Mouse (Mus musculus): ENCODE measurements at regions not wholly inside any gene's neighbourhood (a gene's known extent, or its start where the extent isn't known, plus 50 kb on each side); places are given as distances from the start of the nearest gene placed in this dataset.

DNA sequence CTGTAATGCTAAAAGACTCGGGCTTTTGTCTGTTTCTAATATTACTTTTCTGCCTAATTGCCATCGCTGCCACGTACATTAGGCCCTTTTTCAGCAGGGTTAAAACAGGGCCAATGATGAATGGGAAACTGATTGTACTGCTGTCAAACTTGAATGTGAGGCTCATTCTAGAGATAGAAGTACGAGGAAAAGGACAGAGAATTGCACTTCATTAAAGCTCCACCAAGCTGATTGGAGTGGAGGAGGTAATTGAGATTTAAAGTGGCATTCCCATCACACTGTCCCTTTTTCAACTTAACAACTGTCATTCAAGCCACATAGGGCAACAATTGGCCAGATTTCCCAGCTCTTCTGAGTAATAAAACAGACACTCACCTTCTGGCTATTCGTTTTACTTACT is 526.8 kb downstream of the Prkd1 start:
- DNase-seq (ENCODE audit: low spot score in 2 of 2): no peak

DNA sequence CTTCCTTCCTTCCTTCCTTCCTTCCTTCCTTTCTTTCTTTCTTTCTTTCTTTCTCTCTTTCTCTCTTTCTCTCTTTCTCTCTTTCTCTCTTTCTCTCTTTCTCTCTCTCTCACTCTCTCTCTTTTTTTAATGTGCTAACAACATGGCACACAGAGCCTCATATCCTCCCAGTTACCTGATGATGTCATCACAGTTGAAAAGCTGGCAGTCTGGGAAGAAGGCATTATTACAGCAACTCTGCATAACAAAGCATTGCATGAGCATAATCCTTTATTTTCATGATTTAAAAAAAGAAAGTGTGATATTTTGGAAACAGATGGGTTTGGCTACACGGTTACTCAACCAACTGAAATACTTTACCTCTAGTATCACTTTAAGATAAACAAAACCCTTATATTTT is 525.9 kb downstream of the Prkd1 start:
- DNase-seq (ENCODE audit: low spot score in 2 of 2): no peak

DNA sequence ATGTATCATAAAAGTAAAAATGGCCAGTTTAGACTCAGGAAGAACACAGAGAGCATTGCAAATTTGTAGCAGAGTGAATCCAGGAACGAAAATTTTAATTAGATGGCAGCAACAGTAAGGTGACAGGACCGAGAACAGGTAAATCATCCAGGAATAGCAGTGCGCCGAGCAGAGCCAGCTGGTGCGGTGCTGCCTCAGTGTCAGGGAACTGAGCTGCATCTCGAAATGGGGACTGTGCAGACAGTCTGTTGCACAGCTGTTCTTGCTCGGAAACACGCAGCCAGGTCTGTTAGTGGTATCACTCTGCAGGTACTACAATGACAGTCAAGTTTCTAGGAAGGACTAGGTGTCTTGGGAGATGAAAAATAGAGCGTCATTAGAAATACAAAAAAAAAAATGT is 490.8 kb downstream of the Prkd1 start:
- DNase-seq (ENCODE audit: low spot score in 2 of 2): peak in 1 of 2 experiments; percentile 5

DNA sequence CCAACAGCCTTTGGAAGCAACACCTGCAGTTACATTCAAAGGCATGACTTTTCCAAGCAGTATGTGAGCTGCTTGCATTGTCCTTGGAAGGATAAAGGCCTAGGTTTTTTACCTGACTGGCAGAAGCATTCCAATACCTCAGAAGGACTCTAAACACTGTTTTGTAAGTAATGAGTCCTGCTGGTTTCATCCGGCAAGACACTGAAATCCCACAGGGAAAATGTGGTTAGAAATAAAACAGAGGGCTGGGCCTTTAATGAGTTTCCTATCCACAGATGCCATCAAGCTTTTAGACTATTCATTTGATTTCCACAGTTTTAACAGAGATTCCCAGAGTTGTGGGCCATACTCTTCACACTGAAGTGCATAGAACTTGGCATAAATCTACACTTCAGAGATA is 461.6 kb downstream of the Prkd1 start:
- DNase-seq (ENCODE audit: low spot score in 2 of 2): no peak

DNA sequence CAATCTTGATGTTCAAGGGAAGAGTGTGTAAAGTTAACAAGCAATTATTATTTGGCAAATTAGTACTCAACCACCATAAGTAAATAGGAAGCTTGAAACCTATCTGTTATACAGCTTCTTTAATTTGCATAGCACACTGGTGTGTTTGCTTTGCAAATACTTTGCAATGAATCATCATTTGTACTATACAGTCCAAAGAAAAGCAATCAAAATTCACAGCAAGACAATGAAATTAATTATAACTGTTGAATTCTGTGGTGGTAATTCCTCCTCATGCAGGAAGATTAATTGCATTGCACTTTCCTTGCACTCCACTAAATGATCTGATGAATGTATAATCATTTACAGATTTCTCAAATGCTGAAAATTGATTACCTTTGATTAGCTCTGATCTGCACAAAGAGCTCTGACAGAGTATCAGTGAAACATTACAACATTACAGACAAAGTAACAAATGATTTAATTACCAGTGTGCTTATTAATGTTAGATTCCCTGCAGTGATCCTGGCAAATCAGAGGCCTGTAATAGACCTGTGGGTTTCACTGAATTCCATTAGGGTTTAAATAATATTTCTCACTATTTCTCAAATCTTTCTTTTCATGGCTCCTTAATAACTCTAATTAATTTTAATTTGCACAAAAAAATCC is 457.9 kb downstream of the Prkd1 start:
- DNase-seq (ENCODE audit: low spot score in 2 of 2): no peak

DNA sequence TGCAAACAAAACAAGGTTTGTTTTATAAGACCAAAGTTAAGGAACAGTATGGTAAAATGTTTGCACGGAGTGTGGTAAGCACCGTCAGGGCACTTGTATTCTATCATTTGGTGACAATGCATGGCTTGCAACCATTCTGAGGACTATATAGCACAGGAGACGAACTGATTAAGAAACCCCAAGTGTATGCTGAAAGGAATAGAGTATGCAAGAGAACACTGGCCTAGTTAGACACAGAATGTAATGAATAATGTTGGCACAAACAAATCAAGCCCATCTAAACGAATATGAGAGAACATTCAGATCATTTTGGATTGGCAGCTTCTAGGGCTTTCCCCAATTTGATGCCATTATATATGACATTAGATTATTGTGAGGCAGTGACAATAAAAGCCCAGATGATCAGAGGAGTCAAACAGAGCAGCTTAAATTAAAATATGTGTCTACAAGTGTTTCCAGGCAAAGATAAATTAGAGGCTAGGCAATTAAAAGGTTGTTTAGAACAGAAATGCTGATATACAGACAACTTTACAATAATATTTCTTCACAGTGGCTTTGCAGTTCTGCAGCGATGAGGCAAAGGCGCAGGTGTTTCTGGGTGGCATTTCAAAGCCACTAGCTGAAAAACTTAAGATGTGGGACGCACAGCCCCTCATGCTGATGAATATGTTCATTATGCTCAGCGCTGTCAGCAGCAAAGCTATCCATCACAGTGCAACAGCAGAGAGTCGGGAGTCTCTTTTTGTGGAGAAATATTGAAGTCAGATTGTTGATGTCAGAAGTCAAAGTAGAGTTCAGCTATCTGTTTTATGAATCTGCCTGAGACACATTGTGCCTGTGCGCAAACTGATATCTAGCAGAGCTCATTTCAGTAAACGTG is 456.9 kb downstream of the Prkd1 start:
- DNase-seq (ENCODE audit: low spot score in 2 of 2): no peak

DNA sequence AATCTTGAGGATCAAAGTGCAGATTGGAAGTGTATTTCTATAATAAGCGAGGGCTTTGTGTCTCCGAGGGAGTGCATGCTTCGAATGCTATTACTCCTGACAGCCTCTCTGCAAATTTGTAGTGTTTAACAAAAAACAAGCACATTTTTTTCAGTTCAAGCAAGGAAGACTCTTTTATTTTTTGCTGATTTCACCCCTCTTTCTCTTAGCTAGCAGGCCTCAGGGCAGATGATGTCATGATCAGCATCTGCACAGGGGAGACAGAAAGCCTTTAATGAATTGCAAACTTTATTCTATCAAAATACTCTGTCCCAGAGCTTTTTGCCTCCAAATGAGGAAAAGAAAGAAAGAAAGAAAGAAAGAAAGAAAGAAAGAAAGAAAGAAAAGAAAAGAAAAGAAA is 455.4 kb downstream of the Prkd1 start:
- DNase-seq (ENCODE audit: low spot score in 2 of 2): no peak

DNA sequence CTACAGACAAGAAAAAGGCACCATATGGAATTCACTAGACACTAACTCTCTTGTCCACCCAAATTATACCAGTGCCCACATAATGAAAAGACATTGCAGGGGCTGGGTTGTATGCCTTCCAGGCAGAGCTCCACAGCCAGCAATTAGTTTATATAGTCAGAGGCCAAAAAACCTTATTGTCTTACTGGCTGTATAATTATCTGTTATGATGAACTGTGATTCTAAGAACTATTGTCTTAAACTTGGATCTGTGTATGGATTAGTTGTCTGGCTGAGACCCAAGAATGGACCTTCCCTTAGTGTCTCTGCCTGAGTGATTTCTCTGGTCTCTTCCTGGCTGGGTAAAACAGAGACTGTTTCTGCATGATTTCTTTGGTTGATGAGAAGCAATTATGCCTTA is 454.2 kb downstream of the Prkd1 start:
- DNase-seq (ENCODE audit: low spot score in 2 of 2): no peak

DNA sequence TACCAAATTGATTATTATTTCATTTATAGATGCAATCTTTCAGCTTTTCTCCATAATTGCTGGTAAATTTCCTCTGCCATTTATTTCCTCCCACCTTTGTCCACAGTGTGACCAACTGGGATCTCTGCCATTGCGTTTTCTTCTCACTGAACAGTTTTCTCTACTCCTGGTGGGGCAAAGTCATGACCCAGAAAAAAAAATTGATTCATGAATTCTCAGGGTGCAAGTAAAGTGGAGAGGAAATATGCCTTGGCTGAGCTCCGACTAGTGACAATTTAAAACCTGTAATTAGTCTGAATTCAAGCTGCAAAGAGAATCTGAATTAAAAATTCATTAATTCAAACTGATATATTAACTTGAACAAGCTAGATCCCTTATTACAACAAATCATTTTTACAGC is 452.6 kb downstream of the Prkd1 start:
- no peak for DNase-seq (ENCODE audit: low spot score in 2 of 2)

DNA sequence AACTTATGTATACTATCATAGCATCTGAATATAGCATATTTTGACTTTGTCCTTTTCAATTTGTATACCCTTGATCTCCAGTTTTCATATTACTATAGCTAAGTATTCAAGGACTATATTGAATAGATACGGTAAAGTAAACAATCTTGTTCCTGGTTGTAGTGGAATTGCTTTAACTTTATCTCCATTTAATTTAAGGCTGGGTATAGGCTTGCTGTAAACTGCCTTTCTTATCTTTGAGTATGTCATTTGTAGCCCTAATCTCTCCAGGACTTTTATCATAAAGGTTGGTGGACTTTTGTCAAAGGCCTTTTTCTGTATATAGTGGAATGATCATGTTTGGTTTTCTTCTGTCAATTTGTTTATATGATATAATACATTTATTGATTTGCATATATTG is 407.8 kb downstream of the Prkd1 start:
- DNase-seq (ENCODE audit: low spot score in 2 of 2): no peak

DNA sequence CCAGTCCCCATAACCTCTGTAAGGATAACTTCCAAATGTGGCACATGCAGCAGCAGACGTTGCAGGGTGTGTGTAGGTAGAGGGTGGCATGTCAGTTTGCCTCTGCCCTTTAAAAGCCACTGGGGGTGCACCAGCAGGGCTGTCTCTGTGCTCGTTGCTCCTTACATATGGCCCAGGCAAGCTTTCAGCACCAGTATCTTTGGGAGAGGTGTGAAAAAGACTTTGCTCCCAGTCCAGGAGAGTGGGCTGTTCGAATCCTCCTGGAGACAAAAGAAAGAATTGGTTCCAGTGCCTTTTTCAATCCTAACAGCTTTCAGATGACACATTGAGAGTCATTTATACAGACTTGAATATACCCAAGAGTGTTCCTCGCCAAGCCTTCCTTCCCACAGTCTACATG is 390.0 kb downstream of the Prkd1 start:
- peak; percentile 15 to 23 for DNase-seq (ENCODE audit: low spot score in 2 of 2)

DNA sequence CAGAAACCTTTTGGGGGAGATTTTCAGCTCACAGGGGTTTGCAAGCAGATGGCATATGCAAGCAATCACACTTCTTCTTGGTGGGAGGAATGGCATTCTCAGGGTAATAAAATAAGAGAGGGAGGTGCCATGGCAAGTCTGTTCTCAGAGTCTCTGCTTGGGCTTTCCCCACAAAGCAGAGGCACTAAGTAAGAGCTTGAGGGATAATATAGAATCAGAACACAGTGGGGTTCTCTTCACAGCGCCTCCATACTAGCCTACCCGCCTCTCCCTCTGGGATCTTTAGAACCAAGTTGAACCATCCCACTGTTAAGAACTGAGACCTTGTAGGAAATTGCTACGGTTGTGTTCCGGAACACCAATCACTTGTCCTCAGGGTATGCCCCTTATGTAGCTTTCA is 387.8 kb downstream of the Prkd1 start:
- DNase-seq (ENCODE audit: low spot score in 2 of 2): no peak

DNA sequence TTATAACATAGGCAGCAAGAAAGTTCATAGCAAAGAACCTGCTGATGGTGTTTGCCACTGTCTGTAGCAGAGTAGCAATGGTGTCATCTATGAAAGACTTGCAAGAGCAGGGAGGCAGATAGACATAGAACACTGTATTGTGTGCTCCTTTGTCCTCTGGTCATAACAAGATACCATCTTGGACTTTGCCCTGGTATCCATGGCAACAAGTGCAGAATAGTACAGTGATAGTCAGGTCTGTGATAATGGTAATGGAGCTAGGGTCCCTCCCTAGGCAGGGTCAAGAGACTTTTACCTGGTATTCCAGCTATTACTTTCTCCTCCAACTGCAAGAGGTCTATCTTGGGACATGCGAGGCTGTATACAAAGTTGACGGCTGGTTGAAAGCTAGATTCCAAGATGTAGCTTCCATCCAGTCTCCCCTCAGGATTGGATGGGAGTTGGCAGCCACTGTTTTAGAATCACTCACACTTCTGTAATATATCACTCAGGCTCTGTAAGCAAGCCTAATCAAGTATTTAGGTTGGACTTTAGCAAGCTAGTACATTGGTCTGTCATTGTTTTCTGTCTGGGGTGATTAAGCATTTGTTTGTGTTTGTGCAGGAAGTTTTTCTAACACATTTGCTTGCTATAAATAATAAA is 375.5 kb downstream of the Prkd1 start:
- DNase-seq (ENCODE audit: low spot score in 2 of 2): no peak

DNA sequence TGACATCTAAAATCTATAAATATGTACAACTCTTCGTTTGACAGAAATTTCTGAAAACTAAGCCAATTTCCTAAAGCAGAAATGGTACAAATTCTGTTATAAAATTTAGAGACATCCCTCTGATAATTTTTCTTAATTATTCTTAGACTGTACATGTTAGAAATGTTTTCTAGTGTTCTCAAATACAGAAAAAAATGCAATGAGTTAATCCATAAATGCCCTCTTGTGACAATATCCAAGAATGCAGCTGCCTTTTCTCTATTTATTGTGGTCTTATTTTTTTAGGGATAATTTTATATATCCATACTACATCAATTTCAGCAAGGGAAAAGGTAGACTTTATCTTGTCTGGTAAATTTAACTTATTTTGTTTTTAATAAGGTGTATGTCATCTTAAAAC is 367.3 kb downstream of the Prkd1 start:
- no peak for DNase-seq (ENCODE audit: low spot score in 2 of 2)

Data from frontal cortex, postnatal 14 days (tissue).